Mouse (Mus musculus) layer of hippocampus, adult 9-11 months (tissue): ENCODE data around the gene Rbms1.

ENCODE experiments used
- DNase-seq: peaks from one replicate; pipeline ENCODE4 v3.0.0; 2022

Rbms1 gene

GRCm38 (mm10) chr2:60706866-60707265 lies 256.1 kb downstream of the Rbms1 start:
- DNase-seq = no peak

GRCm38 (mm10) chr2:60705426-60705825 lies 257.6 kb downstream of the Rbms1 start:
- DNase-seq = no peak

GRCm38 (mm10) chr2:60703315-60703714 lies 259.7 kb downstream of the Rbms1 start:
- no peak for DNase-seq

GRCm38 (mm10) chr2:60700956-60701355 lies 262.0 kb downstream of the Rbms1 start:
- DNase-seq = no peak
